In genomic region chr17:74658362-74658761, GRCm38 (mm10) we compare ENCODE assay signal across 25 mouse cellular contexts.
"Had no signal": no experiment of that assay in that cellular context is flagged by ENCODE, and none has a peak within 500 bp of the region (broad histone marks: within the 10 kb centered on the region; RNA-seq: fewer than 3 reads in every experiment).

No protein-coding gene starts in this region.

- H3K27me3 ChIP-seq: heart, embryonic 13.5 days; heart, embryonic 15.5 days; hindbrain, embryonic 13.5 days; hindbrain, embryonic 15.5 days; kidney, embryonic 15.5 days; limb, embryonic 13.5 days had no signal

- H3K9me3 ChIP-seq: heart, embryonic 13.5 days; heart, embryonic 15.5 days; hindbrain, embryonic 13.5 days; hindbrain, embryonic 15.5 days; kidney, embryonic 15.5 days; limb, embryonic 13.5 days had no signal

- H3K27ac ChIP-seq: heart, adult 2 months; heart, embryonic 13.5 days; heart, embryonic 15.5 days; hindbrain, embryonic 13.5 days; hindbrain, embryonic 15.5 days; hindbrain, postnatal 0 days; kidney, embryonic 15.5 days; kidney, postnatal 0 days; limb, embryonic 13.5 days had no signal

- H3K4me1 ChIP-seq: heart, embryonic 13.5 days; heart, embryonic 15.5 days; hindbrain, embryonic 13.5 days; hindbrain, embryonic 15.5 days; kidney, embryonic 15.5 days; limb, embryonic 13.5 days had no signal

- H3K4me2 ChIP-seq: heart, embryonic 11.5 days; heart, embryonic 13.5 days; heart, embryonic 15.5 days; hindbrain, embryonic 13.5 days; hindbrain, embryonic 15.5 days; kidney, embryonic 15.5 days; limb, embryonic 13.5 days had no signal

- DNase-seq: forebrain, postnatal 0 days; gastrocnemius, postnatal 14 days; gastrocnemius, postnatal 36 days; heart, adult 11 months; heart, adult 2 months; heart, postnatal 14 days; heart, postnatal 36 days; kidney, adult 11 months; kidney, adult 2 months; kidney, adult 9 months; kidney, postnatal 14 days; kidney, postnatal 36 days; layer of hippocampus, adult 9-11 months; layer of hippocampus, postnatal 36 days; left cerebral cortex, postnatal 4 days had no signal

- H3K9ac ChIP-seq: forebrain, postnatal 0 days; heart, embryonic 13.5 days; heart, embryonic 15.5 days; hindbrain, embryonic 13.5 days; hindbrain, embryonic 15.5 days; kidney, embryonic 15.5 days; limb, embryonic 13.5 days had no signal

- ATAC-seq: forebrain, postnatal 0 days; hindbrain, postnatal 0 days; intestine, embryonic 16.5 days had no signal

- H3K4me3 ChIP-seq: heart, adult 2 months; heart, embryonic 13.5 days; heart, embryonic 15.5 days; hindbrain, embryonic 13.5 days; hindbrain, embryonic 15.5 days; kidney, embryonic 15.5 days; limb, embryonic 13.5 days had no signal
